Mouse (Mus musculus) heart, postnatal 0 days (tissue): ENCODE measurements around the gene Hirip3. TPM values are rescaled to one million over a fixed set of nuclear protein-coding genes. Genes with fewer than 3 reads are reported as not detected.

Source experiments
- ATAC-seq: fragments of 200-750 bp; cut with Nextera tagmentation; 2 replicates; pipeline ENCODE4 v1.8.0; 2017; ENCODE audit warnings: low read depth, moderate number of reproducible peaks, moderate library complexity; ENCODE audit not compliant: insufficient read depth
- DNase-seq: peaks from one replicate; pipeline ENCODE4 v3.0.0-alpha.2; 2016; ENCODE audit warnings: low spot score
- H3K27ac ChIP-seq: fragments of 300-500 bp; sonication (generic); 2 replicates; pipeline ENCODE4 v1.5.1; 2014; ENCODE audit warnings: low read depth, mild to moderate bottlenecking
- H3K27me3 ChIP-seq: fragments of 300-500 bp; sonication (generic); 2 replicates; pipeline ENCODE4 v1.6.1; 2014; ENCODE audit warnings: low read length, mixed read lengths; ENCODE audit not compliant: control insufficient read depth, insufficient read depth
- H3K36me3 ChIP-seq: fragments of 300-500 bp; sonication (generic); replicated peaks from 2 replicates; pipeline ENCODE4 v1.6.1; 2014; ENCODE audit warnings: low read length, mixed read lengths; ENCODE audit not compliant: control insufficient read depth, insufficient read depth
- H3K4me1 ChIP-seq: fragments of 300-500 bp; sonication (generic); 2 replicates; pipeline ENCODE4 v1.6.1; 2014; ENCODE audit warnings: antibody characterized with exemption; ENCODE audit not compliant: control insufficient read depth, insufficient read depth
- H3K4me2 ChIP-seq: fragments of 300-500 bp; sonication (generic); 2 replicates; pipeline ENCODE4 v1.6.1; 2014; ENCODE audit warnings: low read depth, mild to moderate bottlenecking, low read length, moderate library complexity
- H3K4me3 ChIP-seq: fragments of 300-500 bp; sonication (generic); 2 replicates; pipeline ENCODE4 v1.5.1; 2014; ENCODE audit warnings: low read depth, low read length
- H3K9ac ChIP-seq: fragments of 300-500 bp; sonication (generic); replicated peaks from 2 replicates; pipeline ENCODE4 v1.6.1; 2014; ENCODE audit warnings: low read depth, low read length, mixed read lengths
- H3K9me3 ChIP-seq: fragments of 300-500 bp; sonication (generic); replicated peaks from 2 replicates; pipeline ENCODE4 v1.6.1; 2016; ENCODE audit warnings: low read length; ENCODE audit not compliant: control insufficient read depth
- CTCF ChIP-seq: IDR thresholded peaks from 2 replicates; pipeline ENCODE4 v1.5.1; 2016; ENCODE audit warnings: antibody characterized with exemption, control low read depth, low read depth
- EP300 ChIP-seq: IDR thresholded peaks from 2 replicates; pipeline ENCODE4 v1.6.1; 2016; ENCODE audit warnings: antibody characterized with exemption, low read depth
- WGBS: fragments of 180-500 bp; shearing (Covaris S2); extraction: QIAGEN DNeasy Blood & Tissue Kit; methylation state at CpG from one replicate; pipeline ENCODE4 v1.1.7; 2014; 5-methylcytosine and 5-hydroxymethylcytosine counted together
- polyA plus RNA-seq: library from polyadenylated mRNA; unstranded; fragments of >200 nt; fragmentation: Nextera tagmentation; extraction: Ambion mirVana; gene quantifications from 2 replicates; pipeline ENCODE4 v1.2.1, GENCODE M21; 2015
- total RNA-seq: library from RNA; depleted of rRNA; stranded (reverse); fragments of >200 nt; gene quantifications from 2 replicates; pipeline ENCODE4 v1.2.3, GENCODE M21; 2014; ENCODE audit warnings: low replicate concordance

The Hirip3 gene
- total and polyA plus RNA-seq, 2 experiments from 2014 or later, result 2.6 to 6.6 TPM

DNA sequence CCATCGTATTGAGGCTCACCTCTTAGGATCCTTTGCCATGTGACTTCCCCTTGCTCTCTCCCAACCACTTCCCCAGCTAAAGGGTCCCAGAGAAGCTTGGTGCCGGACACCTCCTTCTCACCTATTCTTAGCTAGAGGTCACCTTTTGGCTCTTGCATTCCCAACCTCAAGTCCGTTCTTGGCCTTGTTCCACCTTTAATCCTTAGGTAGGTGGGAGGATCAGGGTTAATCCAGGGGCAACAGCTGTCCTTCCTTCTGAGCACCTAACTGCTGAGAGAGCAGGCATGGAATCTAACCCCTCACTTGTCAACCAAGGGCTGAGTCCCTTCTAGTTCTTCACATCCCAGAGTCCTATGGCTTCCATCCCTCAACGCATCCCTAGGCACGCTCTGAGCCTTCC is 35.8 kb upstream of the Hirip3 start:
- ATAC-seq (no peak), DNase-seq (no peak)
- no peaks in the 10 kb centered on the region; the same call in 1 of the 2 replicates for H3K4me1 ChIP-seq
- H3K4me3 ChIP-seq, result no peak overlapping the region
- no peak overlapping the region for H3K27ac ChIP-seq
- WGBS, result 57% methylated on average over 5 of the region's 5 CpGs
- no peak overlapping the region for H3K4me2 ChIP-seq
- H3K27me3 ChIP-seq, result peaks cover 42% of the 10 kb centered on the region
- TF ChIP-seq EP300 (no peak), CTCF (no peak)
- no peaks in the 10 kb centered on the region for H3K9me3 ChIP-seq
- no peak overlapping the region for H3K9ac ChIP-seq
- no peaks in the 10 kb centered on the region for H3K36me3 ChIP-seq

DNA sequence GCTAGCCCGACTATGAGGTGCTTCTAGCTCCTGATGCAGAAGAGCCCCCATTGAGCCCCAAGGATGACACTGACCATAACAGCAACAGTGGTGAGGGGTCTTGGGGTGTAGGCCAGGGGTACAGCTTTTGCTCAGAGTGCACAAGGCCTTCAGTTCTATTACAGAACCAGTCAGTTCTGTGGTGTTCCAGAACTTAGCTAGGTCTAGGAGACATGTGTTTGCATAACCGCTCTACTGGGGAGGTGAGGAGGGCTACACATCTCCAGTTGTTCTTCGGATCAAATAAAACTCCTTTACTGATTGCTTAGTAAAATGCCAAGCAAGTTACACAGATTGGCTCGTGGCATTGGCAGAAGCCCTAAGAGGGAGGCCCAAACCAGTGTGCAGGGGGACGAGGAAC is 30.2 kb upstream of the Hirip3 start, which contains the start of gene 4930451I11Rik:
Gene 4930451I11Rik, minus strand, starts transcription at position 101 of the 400 bp plus-strand sequence.
- Histone ChIP-seq H3K9me3 (no peaks in the 10 kb centered on the region), H3K27me3 (peaks cover 12% of the 10 kb centered on the region; the same call in 1 of the 2 replicates), H3K4me2 (peak within 1 kb of the TSS; percentile 53), H3K9ac (no peak within 1 kb of the TSS), H3K36me3 (no peaks in the 10 kb centered on the region), H3K27ac (no peak within 1 kb of the TSS), H3K4me3 (0 out of 2 replicates have a peak within 1 kb of the TSS, but pooled peaks have one; percentile 21), H3K4me1 (peaks cover 5% of the 10 kb centered on the region; the same call in 1 of the 2 replicates)
- no peak for ATAC-seq
- 46% methylated on average over 5 of the region's 5 CpGs for WGBS
- TF ChIP-seq EP300, result no peak
- no peak for TF ChIP-seq CTCF
- no peak for DNase-seq

DNA sequence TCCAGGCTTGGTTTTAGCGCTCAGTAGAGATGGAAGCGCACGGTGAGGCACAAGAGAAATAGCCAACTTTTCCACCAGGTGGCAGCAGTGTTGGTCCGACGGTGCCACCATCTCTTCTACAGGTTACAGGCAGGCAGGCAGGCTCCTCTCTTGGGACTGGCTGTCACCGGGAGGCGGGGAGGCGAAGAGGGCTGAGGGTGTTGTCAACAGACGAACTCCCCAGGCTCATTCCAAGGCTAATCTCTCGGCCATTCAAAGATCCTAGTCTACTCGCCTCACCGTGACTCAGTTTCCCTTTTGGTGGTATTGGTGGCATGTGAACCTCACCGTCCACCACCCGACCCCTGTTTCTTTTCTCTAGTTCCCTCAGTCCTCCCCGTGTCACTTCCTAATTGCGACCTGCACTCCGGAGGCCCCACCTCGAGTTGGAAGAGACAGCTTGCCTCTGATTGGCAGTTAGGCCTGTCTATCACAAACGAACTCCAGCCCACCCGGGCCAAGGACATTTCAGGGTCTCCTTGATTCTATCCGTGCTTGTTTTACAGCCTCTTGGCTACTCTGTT is 29.7 kb upstream of the Hirip3 start:
- H3K4me3 ChIP-seq, result 0 out of 2 replicates have a peak overlapping the region, but pooled peaks have one; percentile 21
- H3K9ac ChIP-seq, result no peak overlapping the region
- H3K4me2 ChIP-seq, result peak overlapping the region; percentile 53
- under 1% methylated on average over 21 of the region's 21 CpGs for WGBS
- H3K36me3 ChIP-seq, result no peaks in the 10 kb centered on the region
- H3K9me3 ChIP-seq, result no peaks in the 10 kb centered on the region
- peaks cover 5% of the 10 kb centered on the region; the same call in 1 of the 2 replicates for H3K4me1 ChIP-seq
- peak; percentile 90 for ATAC-seq
- peak; percentile 87 for TF ChIP-seq CTCF
- no peak for TF ChIP-seq EP300
- peak; percentile 79 for DNase-seq
- peaks cover 12% of the 10 kb centered on the region; the same call in 1 of the 2 replicates for H3K27me3 ChIP-seq
- no peak overlapping the region for H3K27ac ChIP-seq

DNA sequence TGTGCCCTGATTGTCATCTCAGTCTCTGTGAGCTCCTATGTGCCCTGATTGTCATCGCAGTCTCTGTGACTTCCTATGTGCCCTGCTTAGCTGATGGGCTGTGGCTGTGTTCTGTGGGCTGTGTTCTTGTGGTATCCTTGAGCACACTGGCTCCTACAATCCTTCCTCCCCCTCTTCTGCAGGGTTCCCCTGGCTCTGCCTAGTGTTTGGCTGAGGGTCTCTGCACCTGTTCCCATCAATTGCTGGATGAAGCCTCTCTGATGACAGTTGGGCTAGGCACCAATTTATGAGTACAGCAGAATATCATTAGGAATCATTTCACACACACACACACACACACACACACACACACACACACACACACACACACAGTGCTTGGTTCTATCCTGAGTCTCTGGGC is 28.5 kb upstream of the Hirip3 start:
- Histone ChIP-seq H3K4me1 (peaks cover 5% of the 10 kb centered on the region; the same call in 1 of the 2 replicates), H3K27ac (no peak overlapping the region), H3K36me3 (no peaks in the 10 kb centered on the region), H3K27me3 (peaks cover 12% of the 10 kb centered on the region; the same call in 1 of the 2 replicates), H3K4me2 (no peak overlapping the region), H3K9me3 (no peaks in the 10 kb centered on the region), H3K9ac (no peak overlapping the region), H3K4me3 (no peak overlapping the region)
- ATAC-seq, result no peak
- 96% methylated on average over 1 of the region's 1 CpGs for WGBS
- no peak for DNase-seq
- TF ChIP-seq CTCF (no peak), EP300 (no peak)

DNA sequence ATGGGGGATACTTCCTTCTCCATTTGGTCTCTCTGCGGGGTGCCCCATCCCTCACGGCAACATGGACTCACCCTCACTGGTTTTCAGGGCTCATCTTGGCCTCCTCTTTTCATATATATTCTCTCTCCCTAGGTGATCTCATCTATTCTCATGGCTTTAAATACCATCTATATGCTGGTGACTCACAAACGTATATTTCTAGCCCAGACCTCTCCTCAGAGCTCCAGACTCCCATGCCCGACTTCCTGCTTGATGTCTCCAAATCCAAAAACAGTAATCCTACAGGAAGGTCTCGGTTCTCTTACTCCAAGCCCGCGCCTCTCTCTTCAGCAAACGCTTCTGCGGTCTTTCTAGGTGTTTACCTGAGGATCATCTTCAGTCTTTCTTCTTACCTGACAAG is 18.5 kb upstream of the Hirip3 start:
- no peaks in the 10 kb centered on the region for H3K4me1 ChIP-seq
- TF ChIP-seq EP300, result no peak
- no peak for TF ChIP-seq CTCF
- no peak overlapping the region for H3K27ac ChIP-seq
- H3K9ac ChIP-seq, result no peak overlapping the region
- no peak overlapping the region for H3K4me2 ChIP-seq
- WGBS, result 69% methylated on average over 9 of the region's 9 CpGs
- ATAC-seq, result no peak
- H3K27me3 ChIP-seq, result peaks cover 25% of the 10 kb centered on the region
- H3K4me3 ChIP-seq, result no peak overlapping the region
- DNase-seq, result no peak
- H3K36me3 ChIP-seq, result no peaks in the 10 kb centered on the region
- H3K9me3 ChIP-seq, result 0 out of 2 replicates have a peak, but pooled peaks cover 3% of the 10 kb centered on the region

DNA sequence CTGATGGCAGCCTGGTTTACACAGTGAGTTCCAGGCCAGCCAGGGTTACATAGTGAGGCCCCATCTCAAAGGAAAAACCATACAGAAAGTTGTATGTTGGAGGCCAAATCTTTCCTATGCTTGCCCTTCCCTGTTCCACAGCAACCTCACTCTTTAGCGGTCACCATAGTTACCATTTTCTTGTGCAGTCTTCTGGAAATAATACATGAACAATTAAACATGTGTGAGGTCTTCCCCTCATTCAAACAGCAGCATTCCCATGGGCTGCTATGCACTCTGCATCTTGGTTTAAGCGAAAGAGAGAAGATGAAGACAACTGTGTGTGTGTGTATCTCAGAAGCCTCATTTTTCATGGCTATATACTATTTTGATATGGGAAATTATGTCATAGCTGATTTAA is 16.3 kb upstream of the Hirip3 start:
- Histone ChIP-seq H3K4me3 (no peak overlapping the region), H3K36me3 (no peaks in the 10 kb centered on the region), H3K9ac (no peak overlapping the region), H3K4me1 (no peaks in the 10 kb centered on the region), H3K27me3 (peaks cover 48% of the 10 kb centered on the region), H3K27ac (no peak overlapping the region), H3K9me3 (0 out of 2 replicates have a peak, but pooled peaks cover 3% of the 10 kb centered on the region), H3K4me2 (no peak overlapping the region)
- DNase-seq (no peak), ATAC-seq (no peak)
- 88% methylated on average over 2 of the region's 2 CpGs for WGBS
- TF ChIP-seq EP300, result no peak
- TF ChIP-seq CTCF, result no peak
